Mouse (Mus musculus) right cerebral cortex, postnatal 25 days (tissue): ENCODE measurements around the gene Wdr64.

Experiments used
- DNase-seq: peaks from one replicate; pipeline ENCODE4 v3.0.0; 2022

The Wdr64 gene

GRCm38 (mm10) chr1:175698293-175698692 lies at the start of gene Wdr64:
TSS of gene Wdr64 (plus strand) at chr1:175698593.
- no peak for DNase-seq

GRCm38 (mm10) chr1:175648615-175649014 lies 49.8 kb upstream of the Wdr64 start:
- no peak for DNase-seq

- DNase-seq = no peak
These were observed 38.5 kb upstream of the Wdr64 start for GRCm38 (mm10) chr1:175659900-175660299.

GRCm38 (mm10) chr1:175668666-175669405 lies 29.6 kb upstream of the Wdr64 start:
- DNase-seq = peak; percentile 32

DNA sequence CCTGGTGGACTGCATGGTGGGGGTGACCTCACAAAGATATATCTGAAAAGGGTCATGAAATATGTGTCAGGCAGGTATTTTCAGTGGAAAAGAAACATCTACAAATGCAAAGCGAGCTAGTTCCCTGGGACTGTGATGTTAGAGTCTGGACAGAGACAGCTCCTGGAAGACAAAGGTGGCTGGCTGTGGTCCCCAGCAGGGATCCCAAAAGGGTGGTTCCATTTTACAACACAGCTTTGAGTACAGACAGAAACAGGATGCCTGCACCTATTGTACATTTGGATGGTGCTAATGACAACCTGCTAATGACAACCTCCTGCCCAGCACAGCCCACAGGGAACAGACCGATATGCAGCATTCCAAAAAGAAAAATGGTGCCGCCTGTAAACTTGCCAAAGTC lies 28.9 kb upstream of the Wdr64 start:
- no peak for DNase-seq

GRCm38 (mm10) chr1:175670042-175670441 lies 28.4 kb upstream of the Wdr64 start:
- DNase-seq = no peak

GRCm38 (mm10) chr1:175671626-175672025 lies 26.8 kb upstream of the Wdr64 start:
- no peak for DNase-seq

GRCm38 (mm10) chr1:175673563-175674325 lies 24.6 kb upstream of the Wdr64 start:
- no peak for DNase-seq

DNA sequence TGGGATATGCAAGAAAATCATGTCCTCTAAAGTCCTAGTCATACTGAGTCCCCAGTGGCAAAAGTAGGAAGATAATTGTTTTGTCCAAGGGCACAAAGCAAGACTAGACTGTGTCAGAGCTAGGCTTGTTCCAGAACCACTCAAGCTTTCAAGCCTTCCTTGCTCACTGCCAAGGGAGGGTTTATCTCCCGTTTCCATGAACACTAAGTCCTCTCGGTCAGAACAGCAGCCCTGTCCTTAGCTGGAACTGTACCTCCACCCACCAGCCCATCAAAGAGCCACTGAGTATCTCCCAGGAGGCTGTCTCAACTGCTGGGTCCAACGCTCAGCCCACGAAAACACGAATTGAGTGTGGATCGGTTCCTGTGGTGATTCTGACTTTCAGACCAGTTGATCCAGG lies 23.3 kb upstream of the Wdr64 start:
- no peak for DNase-seq

GRCm38 (mm10) chr1:175677459-175677858 lies 20.9 kb upstream of the Wdr64 start:
- no peak for DNase-seq

- no peak for DNase-seq
These were observed 17.4 kb upstream of the Wdr64 start for GRCm38 (mm10) chr1:175680995-175681394.

- no peak for DNase-seq
These were observed 6.6 kb upstream of the Wdr64 start for GRCm38 (mm10) chr1:175691686-175692245.

DNA sequence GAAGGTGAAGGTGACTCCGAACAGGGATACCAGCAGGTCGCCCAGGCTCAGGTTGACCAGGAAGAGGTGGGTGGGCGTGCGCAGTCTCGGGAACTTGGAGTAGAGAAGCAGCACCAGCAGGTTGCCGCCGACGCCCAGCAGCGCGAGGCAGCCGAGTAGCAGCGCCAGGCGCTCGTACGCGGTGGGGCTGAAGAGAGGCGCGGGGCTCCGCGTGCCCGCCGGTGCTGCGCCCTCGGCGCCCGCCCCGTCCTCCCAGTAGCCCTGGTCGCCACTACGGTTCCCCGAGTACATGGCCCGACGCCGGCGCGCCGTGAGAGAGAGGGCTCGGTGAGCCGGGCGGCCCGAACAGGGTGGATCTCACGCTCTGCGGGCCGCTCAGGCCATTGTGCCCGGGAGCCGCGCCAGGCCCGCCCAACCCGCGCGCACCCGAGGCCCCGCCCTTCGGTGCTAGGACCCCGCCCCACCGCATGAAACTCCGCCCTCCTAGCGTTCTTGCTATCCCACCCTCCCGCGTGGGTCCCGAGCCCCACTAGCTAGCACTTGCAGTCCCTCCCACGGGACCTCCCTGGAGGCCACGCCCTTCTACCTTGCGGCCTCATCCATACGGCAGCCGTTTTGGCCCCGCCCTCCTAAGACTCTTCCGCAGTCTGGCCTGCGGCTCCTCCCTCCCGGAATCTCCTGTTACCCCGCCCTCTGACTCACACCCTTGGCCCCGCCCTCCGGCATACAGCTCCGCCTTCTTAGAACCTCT lies 6.0 kb upstream of the Wdr64 start, which contains the start of the genes Opn3 and Chml:
TSS of gene Opn3 (minus strand) at position 531 of the 751 bp plus-strand sequence.
TSS of gene Chml (minus strand) at position 656 of the 751 bp plus-strand sequence.
- peak; percentile 96 for DNase-seq

DNA sequence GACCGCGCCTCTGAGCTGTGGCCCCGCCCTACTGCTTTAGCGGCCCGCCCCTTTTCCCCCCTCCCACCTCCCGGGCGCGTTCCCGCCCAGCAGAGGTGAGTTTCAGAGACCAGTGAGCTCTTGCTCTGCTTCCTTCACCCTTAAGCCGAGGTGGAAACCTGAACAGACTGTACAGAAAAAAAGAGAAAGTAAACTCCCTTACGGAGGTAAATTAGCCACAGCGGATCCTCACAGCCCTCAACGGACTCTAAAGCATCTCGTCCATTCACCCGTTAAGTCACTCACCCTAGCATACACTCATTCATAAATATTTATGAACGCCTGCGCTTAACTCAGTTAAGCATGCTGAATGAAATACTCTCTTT lies 5.4 kb upstream of the Wdr64 start:
- DNase-seq = no peak

DNA sequence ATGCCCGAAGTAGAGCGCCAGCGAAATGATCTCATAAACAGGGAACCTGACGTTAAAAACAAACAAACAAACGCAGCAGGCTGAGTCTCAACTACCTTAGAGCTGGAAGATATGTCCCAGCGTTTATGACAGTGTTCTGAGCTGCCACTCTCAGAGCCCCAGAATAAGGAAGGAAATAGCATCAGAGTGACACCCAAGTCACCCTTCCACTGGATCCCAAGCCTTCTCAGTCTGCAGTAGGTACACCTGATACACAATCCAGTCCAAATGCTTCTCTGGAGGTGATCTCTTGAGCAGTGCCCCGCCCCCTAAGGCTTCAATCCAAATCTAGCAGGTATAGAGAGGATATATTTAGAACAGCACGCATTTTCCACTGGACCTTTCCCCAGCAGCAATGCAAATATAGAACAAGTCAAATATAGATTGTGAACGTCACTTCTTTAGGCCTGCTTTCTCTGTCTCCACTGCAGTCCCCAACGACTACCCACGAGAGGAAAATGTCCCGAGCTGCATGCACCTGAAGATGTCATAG lies 4.9 kb upstream of the Wdr64 start:
- no peak for DNase-seq

GRCm38 (mm10) chr1:175699375-175699774 lies 982 bp downstream of the Wdr64 start:
- no peak for DNase-seq

DNA sequence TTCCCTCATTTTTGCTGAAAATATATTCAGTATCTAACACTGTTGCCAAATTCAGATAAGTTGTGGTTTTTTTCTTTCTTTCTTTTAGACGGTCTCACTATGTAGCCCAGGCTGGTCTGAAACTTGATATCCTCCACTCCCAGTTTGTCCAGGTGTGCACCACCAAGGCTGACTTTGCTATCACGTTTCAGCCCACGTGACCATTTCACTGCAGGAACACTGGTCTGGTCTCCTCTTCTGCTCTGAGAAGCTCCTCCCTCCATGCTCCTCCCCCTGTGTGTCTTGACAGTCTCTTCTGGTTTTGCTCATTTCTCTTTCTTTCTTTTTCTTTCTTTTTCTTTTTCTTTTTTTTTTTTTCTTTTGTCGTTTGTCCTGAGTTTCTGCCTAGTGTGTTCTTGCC lies 1.4 kb downstream of the Wdr64 start:
- DNase-seq = no peak

GRCm38 (mm10) chr1:175701145-175701544 lies 2.8 kb downstream of the Wdr64 start:
- no peak for DNase-seq

- no peak for DNase-seq
These were observed 9.2 kb downstream of the Wdr64 start for GRCm38 (mm10) chr1:175707599-175707998.

- DNase-seq = no peak
These were observed 9.6 kb downstream of the Wdr64 start for GRCm38 (mm10) chr1:175708013-175708412.

DNA sequence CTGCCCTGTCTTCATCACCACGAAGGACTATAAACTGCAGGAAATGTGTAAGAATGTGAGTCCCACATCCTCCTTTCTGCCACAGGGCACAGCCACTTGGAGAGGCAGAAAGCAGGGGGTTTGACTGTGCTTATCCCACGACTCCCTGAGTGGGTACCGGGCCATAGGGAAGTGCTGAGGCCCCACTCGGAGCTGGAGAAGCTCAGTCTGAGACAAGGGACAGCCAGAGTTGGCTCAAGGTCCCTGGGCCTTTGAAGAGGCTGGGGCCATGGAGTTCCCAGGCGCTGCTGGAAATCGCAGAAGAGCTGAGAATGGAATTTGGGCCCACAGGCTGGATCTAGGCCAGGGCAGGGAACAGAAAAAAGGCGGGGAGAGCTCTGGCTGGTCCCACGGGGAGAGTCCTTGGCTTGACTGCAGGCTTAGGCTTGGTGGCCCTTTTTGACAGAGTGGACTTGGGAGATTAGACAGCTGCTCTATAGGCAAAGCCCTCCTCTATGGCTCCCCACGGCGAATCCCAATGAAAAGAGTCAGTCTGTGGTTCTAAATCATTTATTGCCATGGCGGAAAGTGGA lies 14.0 kb downstream of the Wdr64 start:
- DNase-seq = no peak

DNA sequence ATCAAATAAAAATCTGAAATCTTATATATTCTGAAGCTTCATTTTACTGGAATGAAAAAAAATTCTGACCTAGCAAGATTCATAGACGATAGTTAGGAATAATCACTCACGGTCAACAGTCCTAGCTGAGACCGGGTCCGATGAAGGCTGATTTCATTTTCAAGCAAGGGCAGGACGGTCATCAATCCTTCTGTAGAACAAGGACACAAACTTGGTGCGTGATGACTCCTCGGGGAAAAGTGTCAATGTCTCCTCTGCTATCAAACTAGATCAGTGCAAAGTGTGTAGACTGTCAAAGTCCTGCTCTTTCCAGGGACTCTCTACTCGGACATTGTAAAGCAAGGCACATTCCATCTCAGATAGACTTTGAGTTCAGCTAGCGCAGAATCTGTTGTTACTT lies 18.4 kb downstream of the Wdr64 start:
- no peak for DNase-seq

DNA sequence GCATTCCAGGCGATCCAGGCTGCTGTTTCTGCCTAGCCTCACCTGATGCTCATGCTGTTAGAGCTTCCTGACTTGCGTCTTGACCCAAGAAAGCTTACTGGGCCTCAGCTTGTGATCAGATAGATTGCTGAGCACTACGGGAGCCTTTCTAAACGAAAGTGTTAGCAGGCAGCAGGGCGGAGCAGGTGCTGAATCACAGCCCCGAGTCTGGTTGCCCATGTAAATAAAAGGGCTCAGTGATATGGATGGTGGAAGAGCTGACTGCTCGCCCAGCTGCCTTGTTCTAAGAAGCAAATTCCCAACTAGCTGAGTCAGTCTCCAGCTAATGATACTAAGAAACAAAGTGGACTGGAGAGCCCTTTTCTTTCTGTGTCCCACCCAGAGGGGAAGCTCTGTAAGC lies 27.4 kb downstream of the Wdr64 start:
- no peak for DNase-seq
